Mouse (Mus musculus) neural tube, embryonic 11.5 days (tissue): Measurements from ENCODE around the gene Apoc2. TPM values are rescaled to one million over a fixed set of nuclear protein-coding genes. Genes with fewer than 3 reads are reported as not detected.

Experiments
- ATAC-seq: fragments of 200-750 bp; cut with Nextera tagmentation; 2 replicates; pipeline ENCODE4 v1.8.0; 2017; ENCODE audit warnings: moderate number of reproducible peaks, mild to moderate bottlenecking, moderate TSS enrichment, moderate library complexity; ENCODE audit not compliant: insufficient read depth, low FRiP score, low TSS enrichment
- DNase-seq: peaks from one replicate; pipeline ENCODE4 v3.0.0-alpha.2; 2015; ENCODE audit warnings: low spot score
- H3K27ac ChIP-seq: fragments of 300-500 bp; sonication (generic); 2 replicates; pipeline ENCODE4 v1.5.1; 2014; ENCODE audit warnings: low read depth, mild to moderate bottlenecking, low read length
- H3K27me3 ChIP-seq: fragments of 300-500 bp; sonication (generic); 2 replicates; pipeline ENCODE4 v1.6.1; 2014; ENCODE audit warnings: mild to moderate bottlenecking, low read length, mixed read lengths; ENCODE audit not compliant: control insufficient read depth, insufficient read depth
- H3K36me3 ChIP-seq: fragments of 300-500 bp; sonication (generic); 2 replicates; pipeline ENCODE4 v1.6.1; 2014; ENCODE audit warnings: mild to moderate bottlenecking, low read length, moderate library complexity, mixed read lengths; ENCODE audit not compliant: control insufficient read depth, insufficient read depth
- H3K4me1 ChIP-seq: fragments of 300-500 bp; sonication (generic); 2 replicates; pipeline ENCODE4 v1.6.1; 2014; ENCODE audit warnings: low read length, mixed read lengths; ENCODE audit not compliant: control insufficient read depth, insufficient read depth
- H3K4me2 ChIP-seq: fragments of 300-500 bp; sonication (generic); 2 replicates; pipeline ENCODE4 v1.6.1; 2014; ENCODE audit warnings: low read depth, mild to moderate bottlenecking, moderate library complexity
- H3K4me3 ChIP-seq: fragments of 300-500 bp; sonication (generic); 2 replicates; pipeline ENCODE4 v1.5.1; 2014; ENCODE audit warnings: low read depth, low read length
- H3K9ac ChIP-seq: fragments of 300-500 bp; sonication (generic); 2 replicates; pipeline ENCODE4 v1.6.1; 2014; ENCODE audit warnings: mild to moderate bottlenecking, low read length
- H3K9me3 ChIP-seq: fragments of 300-500 bp; sonication (generic); 2 replicates; pipeline ENCODE4 v1.6.1; 2016; ENCODE audit warnings: low read length; ENCODE audit not compliant: control insufficient read depth
- WGBS: fragments of 180-500 bp; shearing (Covaris S2); extraction: QIAGEN DNeasy Blood & Tissue Kit; methylation state at CpG from one replicate; pipeline ENCODE4 v1.1.7; 2014; 5-methylcytosine and 5-hydroxymethylcytosine counted together
- polyA plus RNA-seq: library from polyadenylated mRNA; unstranded; fragments of >200 nt; fragmentation: Nextera tagmentation; extraction: Ambion mirVana; gene quantifications from 2 replicates; pipeline ENCODE4 v1.2.1, GENCODE M21; 2014

Apoc2 gene
- polyA plus RNA-seq, 1 experiment from 2014 or later, result 0.45 TPM

DNA sequence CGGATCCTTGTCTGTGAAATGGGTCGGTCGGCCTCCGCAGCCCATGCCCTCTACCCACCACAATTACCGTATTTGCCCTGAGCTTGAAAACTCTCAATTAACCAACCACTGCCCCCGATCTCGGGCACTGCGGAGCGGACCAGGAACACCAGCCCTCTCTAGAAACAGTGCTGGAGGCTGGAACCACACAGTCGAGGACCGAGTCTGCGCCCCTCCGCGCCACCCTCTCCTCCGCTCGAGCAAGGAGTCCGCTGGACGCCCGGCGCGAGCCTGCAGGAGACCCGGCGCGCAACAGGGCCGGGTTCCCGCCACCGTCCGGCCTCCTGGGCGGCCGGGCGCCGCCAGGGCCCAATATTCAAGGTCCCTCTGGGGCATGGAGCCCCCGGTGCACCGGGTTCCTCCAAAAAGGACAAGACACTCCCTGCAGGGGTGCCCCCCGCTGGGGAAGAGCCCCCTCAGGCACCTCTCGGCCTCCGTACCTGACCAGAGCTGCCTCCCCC is 13.2 kb downstream of the Apoc2 start:
- Histone ChIP-seq H3K27me3 (no peaks in the 10 kb centered on the region), H3K27ac (peak overlapping the region; percentile 46; the same call in 1 of the 2 replicates), H3K4me2 (peak overlapping the region; percentile 62), H3K4me3 (peak overlapping the region; percentile 99), H3K9ac (peak overlapping the region; percentile 97), H3K9me3 (no peaks in the 10 kb centered on the region), H3K36me3 (no peaks in the 10 kb centered on the region), H3K4me1 (peaks cover 13% of the 10 kb centered on the region)
- whole genome bisulfite sequencing, result under 1% methylated on average over 37 of the region's 37 CpGs
- ATAC-seq (peak; percentile 60; the same call in 1 of the 2 replicates), DNase-seq (peak; percentile 14)

DNA sequence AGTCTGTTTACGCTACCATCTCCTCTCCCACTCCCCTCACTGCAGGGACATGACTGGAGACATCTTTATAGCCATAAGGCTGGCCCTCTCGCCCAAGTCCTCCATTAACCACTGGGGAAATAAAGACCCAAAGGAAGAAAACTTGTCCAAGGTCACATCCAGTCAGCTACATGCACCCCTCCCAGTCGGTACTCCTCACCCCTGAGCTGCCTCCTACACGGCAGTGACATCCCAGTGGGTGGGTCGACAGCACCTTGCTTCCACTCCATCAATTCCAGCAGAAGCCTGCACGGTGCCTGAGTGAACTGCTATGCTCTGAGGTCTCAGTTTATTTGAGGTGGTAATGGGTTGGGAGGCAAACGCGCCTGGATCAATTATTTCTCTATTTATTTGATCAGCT is 13.8 kb downstream of the Apoc2 start:
- WGBS, result 14% methylated on average over 8 of the region's 8 CpGs
- Histone ChIP-seq H3K27me3 (no peaks in the 10 kb centered on the region), H3K4me1 (peaks cover 13% of the 10 kb centered on the region), H3K4me3 (peak overlapping the region; percentile 99), H3K36me3 (no peaks in the 10 kb centered on the region), H3K4me2 (peak overlapping the region; percentile 62), H3K27ac (no peak overlapping the region), H3K9ac (peak overlapping the region; percentile 97), H3K9me3 (no peaks in the 10 kb centered on the region)
- ATAC-seq (no peak), DNase-seq (no peak)

DNA sequence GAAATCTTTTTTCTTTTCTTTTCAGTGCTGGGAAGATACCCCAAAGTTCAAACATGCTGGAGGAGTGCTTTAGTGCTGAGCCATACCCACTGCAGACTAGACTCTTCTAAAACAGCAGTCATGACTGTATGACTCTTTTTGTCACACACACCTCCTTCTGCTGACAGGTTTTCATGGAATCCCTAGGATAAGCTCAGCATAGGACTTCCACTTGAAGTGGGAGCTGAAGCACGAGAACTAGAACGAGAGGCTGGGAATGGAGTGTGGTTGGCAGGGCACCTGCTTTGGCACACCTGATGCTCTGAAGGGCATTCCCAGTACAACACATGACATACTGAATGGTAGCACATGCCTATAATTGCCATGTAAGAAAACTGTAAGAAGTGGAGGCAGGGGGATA is 25.1 kb downstream of the Apoc2 start:
- no peak overlapping the region for H3K4me2 ChIP-seq
- no peak overlapping the region for H3K4me3 ChIP-seq
- peaks cover 15% of the 10 kb centered on the region for H3K36me3 ChIP-seq
- H3K27ac ChIP-seq, result no peak overlapping the region
- H3K4me1 ChIP-seq, result no peaks in the 10 kb centered on the region
- H3K9me3 ChIP-seq, result no peaks in the 10 kb centered on the region
- DNase-seq (no peak), ATAC-seq (no peak)
- H3K27me3 ChIP-seq, result no peaks in the 10 kb centered on the region
- no peak overlapping the region for H3K9ac ChIP-seq
- WGBS, result 97% methylated on average over 2 of the region's 2 CpGs

DNA sequence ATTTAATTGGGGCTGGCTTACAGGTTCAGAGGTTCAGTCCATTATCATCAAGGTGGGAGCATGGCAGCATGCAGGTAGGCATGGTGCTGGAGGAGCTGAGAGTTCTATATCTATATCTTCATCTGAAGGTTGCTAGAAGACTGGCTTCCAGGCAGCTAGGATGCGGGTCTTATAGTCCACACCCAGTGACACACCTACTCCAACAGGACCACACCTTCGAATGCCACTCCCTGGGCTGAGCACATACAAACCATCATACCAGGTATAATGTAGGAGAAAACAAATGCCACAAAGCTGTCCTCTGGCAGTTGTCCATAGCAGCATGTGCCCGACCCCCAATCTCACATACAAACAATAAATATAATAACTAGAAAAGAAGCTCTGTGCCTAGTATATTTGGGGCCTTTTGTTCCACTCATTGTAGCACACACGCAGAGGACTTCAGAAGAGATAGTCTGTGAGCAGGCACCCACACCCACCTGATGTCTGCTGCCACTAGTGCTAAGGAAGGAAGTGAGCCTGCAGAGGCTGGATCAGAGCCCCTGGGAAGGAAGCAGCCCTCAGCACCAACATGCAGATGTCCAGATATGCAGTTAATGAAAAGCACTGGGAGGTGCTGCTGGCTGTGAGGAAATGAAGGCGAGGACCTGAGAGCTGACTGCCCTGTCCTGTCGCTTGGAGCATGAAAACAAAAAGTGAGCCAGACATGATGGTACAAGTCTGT is 26.5 kb downstream of the Apoc2 start:
- Histone ChIP-seq H3K4me3 (no peak overlapping the region), H3K9me3 (no peaks in the 10 kb centered on the region), H3K36me3 (peaks cover 17% of the 10 kb centered on the region), H3K27me3 (no peaks in the 10 kb centered on the region), H3K4me1 (no peaks in the 10 kb centered on the region), H3K27ac (no peak overlapping the region), H3K4me2 (no peak overlapping the region), H3K9ac (no peak overlapping the region)
- no peak for ATAC-seq
- WGBS, result 92% methylated on average over 6 of the region's 6 CpGs
- DNase-seq, result no peak

DNA sequence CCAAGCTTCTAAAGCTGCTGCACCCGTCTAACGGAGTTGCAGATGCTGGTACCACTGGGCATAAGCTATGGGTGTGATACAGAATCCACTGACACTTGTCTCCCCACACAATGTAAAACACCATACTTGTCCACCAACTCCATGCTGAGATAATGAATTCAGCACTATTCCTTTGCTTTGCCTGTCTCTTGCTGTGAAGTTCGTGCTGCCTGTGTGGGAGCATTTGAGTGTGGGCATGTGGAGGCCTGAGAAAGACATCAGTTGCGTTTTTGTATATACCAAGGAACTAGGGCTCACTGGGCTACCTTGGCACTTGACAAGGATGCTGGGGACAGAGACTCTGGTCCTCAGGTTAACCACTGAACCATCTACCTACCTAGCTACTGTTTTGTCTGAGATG is 36.5 kb downstream of the Apoc2 start:
- ATAC-seq, result no peak
- H3K4me3 ChIP-seq, result no peak overlapping the region
- 97% methylated on average over 4 of the region's 4 CpGs for WGBS

DNA sequence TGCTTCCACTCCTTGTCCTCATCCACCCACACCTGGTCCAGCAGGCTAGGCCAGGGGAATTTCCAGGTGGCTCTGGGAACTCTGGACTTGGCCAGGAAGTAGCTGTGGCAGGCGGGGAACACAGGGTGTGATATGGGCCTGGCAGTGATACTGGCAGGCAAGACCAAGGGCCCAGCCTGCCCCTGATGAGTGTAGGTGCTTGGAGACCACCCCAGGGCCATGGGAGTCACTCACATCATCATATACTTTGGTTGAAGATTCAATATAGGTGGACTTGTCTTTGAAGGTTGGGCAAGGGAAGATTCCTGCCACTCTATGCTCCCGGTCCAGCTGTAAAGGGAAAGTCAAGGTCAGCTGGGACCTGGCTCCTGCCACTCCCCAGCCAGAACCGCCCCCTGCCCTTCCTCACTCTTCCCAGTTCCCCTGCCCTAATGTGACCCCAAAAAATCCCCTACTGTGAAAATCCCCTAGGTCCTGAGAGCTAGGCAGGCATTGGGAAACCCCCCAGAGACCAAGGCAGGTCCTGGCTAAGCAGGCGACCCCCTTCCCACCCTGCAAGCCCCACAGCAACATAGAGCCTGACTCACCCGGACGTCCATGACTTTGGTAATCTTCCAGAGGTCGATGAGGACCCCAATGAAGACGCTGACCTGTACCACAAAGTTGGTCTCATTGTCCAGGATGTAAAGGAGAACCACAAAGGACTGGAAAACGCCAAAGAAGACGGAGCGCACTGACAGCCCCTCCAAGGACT is 42.5 kb downstream of the Apoc2 start:
- Histone ChIP-seq H3K27me3 (no peaks in the 10 kb centered on the region), H3K9ac (no peak overlapping the region), H3K36me3 (peaks cover 28% of the 10 kb centered on the region), H3K4me3 (no peak overlapping the region), H3K9me3 (no peaks in the 10 kb centered on the region), H3K27ac (no peak overlapping the region), H3K4me2 (no peak overlapping the region), H3K4me1 (no peaks in the 10 kb centered on the region)
- ATAC-seq, result no peak
- no peak for DNase-seq
- WGBS, result 87% methylated on average over 11 of the region's 11 CpGs

More for the DNA sequence above, 36.5 kb downstream of the Apoc2 start:
- Histone ChIP-seq H3K9ac (no peak overlapping the region), H3K27me3 (no peaks in the 10 kb centered on the region), H3K36me3 (peaks cover 37% of the 10 kb centered on the region), H3K4me2 (no peak overlapping the region), H3K4me1 (no peaks in the 10 kb centered on the region), H3K27ac (no peak overlapping the region), H3K9me3 (no peaks in the 10 kb centered on the region)
- DNase-seq, result no peak

DNA sequence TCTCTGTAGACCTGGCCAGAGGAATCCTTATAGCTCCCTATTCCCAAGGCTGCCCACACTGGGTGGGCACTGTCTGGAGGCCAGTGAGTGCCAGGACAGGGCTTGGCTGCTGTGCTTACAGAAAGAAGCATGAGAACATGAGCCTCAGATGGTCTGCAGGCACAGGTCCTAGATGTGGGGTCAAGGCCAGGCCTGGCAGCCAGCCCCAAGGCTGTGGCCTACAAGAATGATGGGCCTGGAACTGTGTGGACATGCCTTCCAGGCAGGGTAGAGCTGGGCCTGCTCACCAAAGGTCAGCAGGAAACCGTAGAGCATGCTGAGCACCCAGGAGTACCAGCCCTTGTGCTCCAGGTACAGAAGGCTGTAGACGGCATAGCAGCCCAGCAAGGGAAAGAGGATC is 43.1 kb downstream of the Apoc2 start:
- Histone ChIP-seq H3K4me2 (no peak overlapping the region), H3K9ac (no peak overlapping the region), H3K36me3 (peaks cover 28% of the 10 kb centered on the region), H3K4me1 (no peaks in the 10 kb centered on the region), H3K27me3 (no peaks in the 10 kb centered on the region), H3K27ac (no peak overlapping the region), H3K9me3 (no peaks in the 10 kb centered on the region), H3K4me3 (no peak overlapping the region)
- WGBS, result 97% methylated on average over 2 of the region's 2 CpGs
- no peak for ATAC-seq
- no peak for DNase-seq

DNA sequence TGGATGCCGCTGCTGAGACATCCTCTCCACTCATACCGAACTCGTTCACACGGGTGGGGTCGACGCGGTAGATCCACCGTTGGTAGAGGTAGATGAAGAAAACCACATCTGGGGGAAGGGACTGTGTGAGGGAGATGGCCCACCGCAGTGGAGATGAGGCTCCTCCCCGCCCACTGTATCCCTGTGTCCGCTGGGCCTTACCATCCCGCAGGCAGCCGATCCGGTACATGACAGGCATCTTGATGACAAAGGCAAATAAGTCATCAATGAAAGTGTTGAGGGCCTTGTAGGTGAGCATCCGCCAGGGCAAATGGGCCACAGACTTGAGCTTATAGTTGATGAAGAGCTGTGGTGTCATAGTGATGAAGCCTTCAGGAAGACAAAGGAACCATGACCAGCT is 43.9 kb downstream of the Apoc2 start:
- Histone ChIP-seq H3K9ac (no peak overlapping the region), H3K27me3 (no peaks in the 10 kb centered on the region), H3K4me2 (no peak overlapping the region), H3K4me3 (no peak overlapping the region), H3K36me3 (peaks cover 28% of the 10 kb centered on the region), H3K27ac (no peak overlapping the region), H3K4me1 (no peaks in the 10 kb centered on the region), H3K9me3 (no peaks in the 10 kb centered on the region)
- 92% methylated on average over 15 of the region's 15 CpGs for WGBS
- ATAC-seq (no peak), DNase-seq (no peak)
